Mouse (Mus musculus) CH12.LX (cell line): ENCODE results near the gene Pou2f1.

Experiments
- ETS1 ChIP-seq: conservative IDR thresholded peaks from 2 replicates; pipeline ENCODE4 v1.6.1; 2012; ENCODE audit warnings: low read depth, mild to moderate bottlenecking, inconsistent platforms, low read length, improper control_type of control experiment, moderate library complexity
- MXI1 ChIP-seq: IDR thresholded peaks from 2 replicates; pipeline ENCODE4 v1.6.1; 2011; ENCODE audit warnings: mild to moderate bottlenecking, low read depth, low read length, improper control_type of control experiment

GRCm38 (mm10) chr1:165875520-165876284 lies 126.8 kb downstream of the Pou2f1 start:
- TF ChIP-seq MXI1: no peak
- TF ChIP-seq ETS1: no peak
